Mouse (Mus musculus): Measurements from ENCODE around the gene Olfr248. TPM values are rescaled to one million over a fixed set of nuclear protein-coding genes. Genes with fewer than 3 reads are reported as not detected.
"Not testable (repeated sequence)": the region's sequence is repeated elsewhere in the genome, so short reads cannot be mapped to it uniquely, and the experiment has no call there.

The Olfr248 gene
- polyA plus RNA-seq (2016; fragmentation: Nextera tagmentation; extraction: Ambion mirVana) = not detected in 2 replicates

DNA sequence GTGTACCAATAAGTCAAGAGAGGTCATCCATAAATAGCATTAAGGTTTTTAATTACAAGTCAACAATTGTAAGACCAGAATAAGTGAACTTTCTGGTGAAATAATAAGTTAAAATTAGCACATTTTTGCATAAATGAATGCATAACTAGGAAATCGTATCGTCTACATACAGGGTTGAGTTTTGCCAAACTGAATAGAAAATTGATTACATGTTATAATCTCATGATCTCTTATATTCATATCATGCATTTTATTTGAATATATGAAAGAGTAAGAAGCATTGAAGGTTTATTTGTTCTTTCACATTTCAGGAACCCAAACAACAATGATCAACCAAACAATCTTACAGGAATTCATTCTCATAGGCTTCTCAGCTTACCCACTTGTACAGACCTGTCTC lies at the start of gene Olfr248:
TSS of gene Olfr248 (plus strand) at position 301 of the 400 bp plus-strand sequence.
- Histone ChIP-seq H3K27me3 (replicated peaks) (no peaks in the 10 kb centered on the region), H3K27ac (no peak within 1 kb of the TSS), H3K9me3 (replicated peaks) (no peaks in the 10 kb centered on the region), H3K4me3 (no peak within 1 kb of the TSS), H3K9ac (no peak within 1 kb of the TSS), H3K36me3 (no peaks in the 10 kb centered on the region), H3K4me1 (no peaks in the 10 kb centered on the region), H3K4me2 (no peak within 1 kb of the TSS)
- ATAC-seq = no peak
- 72% methylated on average over 2 of the region's 2 CpGs for WGBS (ENCODE audit: insufficient replicate concordance)

DNA sequence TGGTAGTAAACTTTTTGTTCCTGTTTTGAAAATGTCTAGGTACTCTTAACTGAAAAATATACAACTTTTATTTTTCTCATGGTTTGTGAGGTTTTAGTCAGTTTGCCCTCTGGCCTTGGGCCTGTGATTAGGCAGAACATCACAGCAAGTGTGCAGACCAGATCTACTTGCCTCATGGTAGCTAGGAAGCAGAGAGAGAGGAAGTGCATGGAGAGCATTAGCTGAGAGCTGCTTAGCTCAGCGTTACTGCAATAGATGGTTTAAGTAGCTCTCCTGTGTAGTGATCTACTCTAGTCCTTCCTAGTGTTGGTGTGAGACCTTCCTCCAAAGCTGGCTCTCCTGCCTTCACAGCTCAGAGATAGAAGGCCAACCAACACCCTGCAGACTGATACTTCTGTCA lies 37.2 kb upstream of the Olfr248 start:
- not testable (repeated sequence) for H3K4me1 ChIP-seq; H3K36me3 ChIP-seq; H3K27ac ChIP-seq; H3K27me3 ChIP-seq (replicated peaks); ATAC-seq; H3K9ac ChIP-seq; H3K4me3 ChIP-seq; H3K4me2 ChIP-seq; H3K9me3 ChIP-seq (replicated peaks)
- 29% methylated on average over 1 of the region's 1 CpGs for WGBS (ENCODE audit: insufficient replicate concordance)

DNA sequence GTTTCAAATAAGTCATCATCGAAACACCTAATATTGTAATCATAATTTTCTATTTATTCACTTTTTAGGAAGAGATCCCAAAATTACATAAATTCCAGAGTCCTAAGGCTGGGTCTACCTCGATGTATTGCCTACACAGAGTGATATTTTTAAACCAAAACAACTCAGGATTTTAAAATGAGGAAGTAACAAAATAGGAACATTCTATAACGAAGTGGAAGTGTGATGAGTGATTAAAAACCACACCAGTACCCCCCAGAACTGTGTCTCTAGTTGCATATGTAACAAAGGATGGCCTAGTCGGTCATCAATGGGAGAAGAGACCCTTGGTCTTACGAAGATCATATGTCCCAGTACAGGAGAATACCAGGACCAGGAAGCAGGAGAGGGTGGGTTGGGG lies 36.2 kb upstream of the Olfr248 start:
- Histone ChIP-seq H3K36me3 (no peaks in the 10 kb centered on the region), H3K27ac (no peak overlapping the region), H3K4me1 (no peaks in the 10 kb centered on the region), H3K27me3 (replicated peaks) (no peaks in the 10 kb centered on the region), H3K4me3 (no peak overlapping the region), H3K9ac (no peak overlapping the region), H3K4me2 (no peak overlapping the region), H3K9me3 (replicated peaks) (no peaks in the 10 kb centered on the region)
- ATAC-seq = no peak
- whole genome bisulfite sequencing (ENCODE audit: insufficient replicate concordance) = 28% methylated on average over 5 of the region's 5 CpGs

DNA sequence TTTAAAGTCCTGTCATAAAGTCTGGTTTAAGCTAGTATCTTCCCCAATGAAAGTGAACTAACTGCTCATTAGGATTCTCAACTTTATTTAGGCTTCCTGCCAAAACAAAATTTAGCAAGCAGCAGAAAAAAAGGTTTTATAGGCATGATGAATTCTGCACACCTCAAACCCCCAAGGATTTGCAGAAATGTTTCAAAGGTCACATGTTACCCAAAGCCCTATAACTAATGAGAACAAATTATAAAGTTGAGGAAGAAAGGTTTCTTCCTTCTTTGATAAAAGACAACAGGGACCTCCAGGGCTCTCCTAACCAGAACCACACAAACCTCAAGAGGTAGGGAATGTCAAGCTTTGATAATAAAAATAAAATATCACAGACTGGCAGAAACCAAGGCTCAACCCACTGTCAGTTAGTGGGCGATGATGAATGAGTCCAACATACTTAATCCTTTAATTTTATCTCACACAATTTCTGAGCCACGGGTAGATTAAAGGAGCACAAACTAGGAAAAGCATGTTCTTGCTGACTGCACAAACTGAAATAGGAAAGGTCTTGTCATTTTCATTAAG lies 25.9 kb upstream of the Olfr248 start, which contains the start of gene Olfr417:
TSS of gene Olfr417 (plus strand) at position 241 of the 570 bp plus-strand sequence.
- H3K36me3 ChIP-seq = no peaks in the 10 kb centered on the region
- 25% methylated on average over 2 of the region's 2 CpGs for WGBS (ENCODE audit: insufficient replicate concordance)
- ATAC-seq = no peak
- H3K27ac ChIP-seq = no peak within 1 kb of the TSS
- no peak within 1 kb of the TSS for H3K9ac ChIP-seq
- no peaks in the 10 kb centered on the region for H3K9me3 ChIP-seq (replicated peaks)
- H3K4me1 ChIP-seq = no peaks in the 10 kb centered on the region
- no peak within 1 kb of the TSS for H3K4me2 ChIP-seq
- no peak within 1 kb of the TSS for H3K4me3 ChIP-seq
- H3K27me3 ChIP-seq (replicated peaks) = no peaks in the 10 kb centered on the region

DNA sequence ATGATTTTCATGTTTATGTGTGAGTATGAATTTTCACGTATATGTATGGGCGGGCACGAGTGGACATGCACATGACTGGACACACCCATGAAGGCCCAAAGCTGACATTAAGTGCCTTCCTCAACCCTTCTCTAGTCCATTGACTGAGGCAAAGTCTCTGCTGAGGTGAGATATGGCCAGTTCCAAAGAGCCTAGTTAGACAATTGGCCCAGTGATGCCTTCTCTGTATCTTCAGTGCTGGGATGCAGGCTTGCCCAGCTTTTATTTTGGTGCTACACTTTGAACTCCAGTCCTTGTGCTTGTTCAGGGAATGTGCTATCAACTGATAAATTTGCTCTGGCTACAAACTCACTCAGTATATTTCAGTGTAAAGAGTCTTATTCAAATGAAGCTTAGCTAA lies 17.0 kb upstream of the Olfr248 start:
- Histone ChIP-seq H3K4me2 (no peak overlapping the region), H3K27ac (no peak overlapping the region), H3K4me1 (no peaks in the 10 kb centered on the region), H3K9me3 (replicated peaks) (no peaks in the 10 kb centered on the region), H3K36me3 (no peaks in the 10 kb centered on the region), H3K9ac (no peak overlapping the region), H3K27me3 (replicated peaks) (no peaks in the 10 kb centered on the region), H3K4me3 (no peak overlapping the region)
- no peak for ATAC-seq
- WGBS (ENCODE audit: insufficient replicate concordance) = 70% methylated on average over 3 of the region's 3 CpGs

DNA sequence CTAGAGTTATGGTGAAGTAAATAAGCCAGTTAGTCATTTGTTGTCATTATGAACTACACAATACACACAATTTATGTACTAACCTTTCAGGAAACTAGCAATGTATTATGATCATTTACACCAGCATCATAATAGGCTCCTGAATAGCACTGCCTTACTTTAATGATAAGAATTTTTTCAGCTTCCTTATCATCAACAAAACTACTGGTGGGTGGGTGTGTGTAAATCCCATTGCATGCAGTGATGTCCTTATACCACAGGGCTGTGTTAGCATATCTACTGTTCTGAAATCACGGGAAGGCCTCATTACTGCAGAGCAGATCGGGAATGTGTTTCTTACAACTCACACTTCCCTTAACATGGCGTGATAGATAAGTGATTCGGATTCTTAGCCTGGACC lies 32.1 kb downstream of the Olfr248 start:
- H3K9ac ChIP-seq = no peak overlapping the region
- no peaks in the 10 kb centered on the region for H3K9me3 ChIP-seq (replicated peaks)
- WGBS (ENCODE audit: insufficient replicate concordance) = 50% methylated on average over 4 of the region's 4 CpGs
- H3K36me3 ChIP-seq = no peaks in the 10 kb centered on the region
- H3K27me3 ChIP-seq (replicated peaks) = no peaks in the 10 kb centered on the region
- H3K27ac ChIP-seq = no peak overlapping the region
- no peak overlapping the region for H3K4me3 ChIP-seq
- H3K4me1 ChIP-seq = peaks cover 23% of the 10 kb centered on the region
- peak; percentile 54 for ATAC-seq
- H3K4me2 ChIP-seq = no peak overlapping the region

DNA sequence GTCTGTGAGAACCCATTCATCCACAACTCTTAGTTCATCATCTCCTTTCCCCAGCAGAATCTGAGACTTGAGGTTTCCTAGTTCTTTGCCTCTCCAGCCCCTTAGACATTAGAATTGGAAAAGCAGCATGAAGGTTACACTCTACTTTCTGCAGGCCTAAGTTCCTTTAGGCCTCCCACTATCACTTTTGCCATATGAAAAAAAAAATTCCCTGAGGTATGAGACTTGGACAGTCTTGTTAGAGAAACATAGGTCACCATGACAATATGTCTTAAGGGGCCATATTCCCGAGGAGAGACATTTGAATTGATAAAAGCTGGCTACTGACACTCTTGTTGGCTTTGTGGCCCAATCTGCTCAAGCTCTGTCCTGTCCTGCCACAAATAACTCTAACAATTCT lies 32.9 kb downstream of the Olfr248 start, which contains the start of gene Olfr414:
TSS of gene Olfr414 (plus strand) at position 301 of the 400 bp plus-strand sequence.
- H3K4me1 ChIP-seq = peaks cover 28% of the 10 kb centered on the region

DNA sequence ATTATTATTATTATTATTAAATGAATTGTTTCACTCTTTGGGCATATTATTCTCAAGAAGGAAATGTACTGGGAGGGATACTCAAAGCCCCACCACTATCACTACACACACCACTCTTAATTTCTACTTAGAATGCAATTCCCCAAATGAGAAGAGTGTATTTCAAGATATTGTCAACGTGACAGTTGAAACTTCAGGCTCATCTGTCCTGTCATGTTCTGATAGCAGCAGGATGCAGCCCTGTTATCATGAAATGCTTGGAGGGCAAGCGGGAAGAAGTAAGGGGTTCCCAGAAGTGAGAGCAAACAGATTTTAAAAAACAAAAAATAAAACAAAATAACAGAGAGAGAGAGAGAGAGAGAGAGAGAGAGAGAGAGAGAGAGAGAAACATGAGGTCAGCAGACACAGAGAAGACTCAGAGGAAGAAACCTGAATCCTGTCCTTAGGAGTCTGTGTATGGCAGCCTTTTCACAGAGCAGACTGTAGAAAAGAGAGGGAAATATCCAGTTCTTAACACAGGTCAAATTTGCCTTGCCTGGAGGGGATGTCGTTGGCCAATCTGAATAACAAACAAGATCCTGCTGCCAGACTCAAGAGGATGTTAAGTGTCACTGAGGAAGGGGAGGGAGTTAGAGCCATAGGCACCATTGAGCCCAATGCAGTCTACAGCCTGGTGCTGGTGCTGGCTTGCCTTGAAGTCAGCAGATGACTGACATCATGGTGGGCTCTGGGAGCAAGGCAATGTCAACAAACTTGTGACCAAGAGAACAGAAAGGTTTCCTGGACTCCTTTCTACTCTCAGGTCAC lies 35.5 kb downstream of the Olfr248 start:
- ATAC-seq = peak; percentile 82
- Histone ChIP-seq H3K9ac (no peak overlapping the region), H3K27me3 (replicated peaks) (no peaks in the 10 kb centered on the region), H3K9me3 (replicated peaks) (no peaks in the 10 kb centered on the region), H3K4me2 (no peak overlapping the region), H3K4me1 (peaks cover 32% of the 10 kb centered on the region), H3K4me3 (no peak overlapping the region), H3K27ac (0 out of 2 replicates have a peak overlapping the region, but pooled peaks have one; percentile 60), H3K36me3 (no peaks in the 10 kb centered on the region)
- WGBS (ENCODE audit: insufficient replicate concordance) = 21% methylated on average over 3 of the region's 3 CpGs

More for the DNA sequence above, 32.9 kb downstream of the Olfr248 start, which contains the start of gene Olfr414:
- Histone ChIP-seq H3K27ac (no peak within 1 kb of the TSS), H3K27me3 (replicated peaks) (no peaks in the 10 kb centered on the region), H3K36me3 (no peaks in the 10 kb centered on the region), H3K4me3 (no peak within 1 kb of the TSS), H3K4me2 (no peak within 1 kb of the TSS), H3K9ac (no peak within 1 kb of the TSS), H3K9me3 (replicated peaks) (no peaks in the 10 kb centered on the region)
- whole genome bisulfite sequencing (ENCODE audit: insufficient replicate concordance) = 42% methylated on average over 1 of the region's 1 CpGs
- no peak for ATAC-seq

DNA sequence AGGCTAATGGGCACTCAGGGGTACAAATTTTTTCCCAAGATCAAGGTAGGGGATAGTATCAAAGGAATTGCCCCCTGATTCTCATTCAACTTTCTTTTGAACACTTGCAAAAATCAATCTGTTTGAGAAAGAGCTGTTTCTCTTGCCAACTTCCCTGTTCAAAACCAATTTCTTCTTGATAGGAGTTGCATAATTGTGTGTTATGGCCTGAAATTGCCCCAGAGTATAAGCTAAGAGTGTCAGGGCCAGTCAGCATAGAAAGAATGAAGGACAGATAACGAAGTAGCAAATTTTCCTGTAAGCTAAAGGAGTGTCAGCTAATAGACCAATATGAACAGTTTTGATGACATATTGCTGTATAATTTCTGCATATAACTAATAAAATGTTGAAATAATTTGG lies 36.6 kb downstream of the Olfr248 start:
- Histone ChIP-seq H3K27ac (no peak overlapping the region), H3K9ac (no peak overlapping the region), H3K4me3 (no peak overlapping the region), H3K9me3 (replicated peaks) (no peaks in the 10 kb centered on the region), H3K36me3 (no peaks in the 10 kb centered on the region), H3K4me2 (no peak overlapping the region), H3K27me3 (replicated peaks) (no peaks in the 10 kb centered on the region), H3K4me1 (peaks cover 32% of the 10 kb centered on the region)
- no peak for ATAC-seq
- WGBS (ENCODE audit: insufficient replicate concordance) = 58% methylated on average over 1 of the region's 1 CpGs

DNA sequence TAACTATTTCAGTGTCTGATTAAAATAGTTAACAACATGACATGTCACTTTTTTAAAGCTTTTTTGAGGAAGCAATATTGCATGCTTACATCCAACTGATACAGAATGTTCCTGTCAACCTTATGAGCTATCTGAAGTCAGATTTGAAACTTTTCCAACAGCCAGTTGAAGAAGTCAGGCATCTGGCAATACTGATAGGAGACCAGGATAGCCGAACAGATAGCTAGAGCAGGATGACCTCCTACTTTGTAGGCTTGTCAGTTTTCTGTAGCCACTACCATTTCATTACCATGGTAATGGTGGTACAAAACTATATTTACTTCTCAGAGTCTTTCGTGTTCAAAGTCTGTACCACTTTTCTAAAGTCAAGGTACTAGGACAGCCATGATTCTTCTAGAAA lies 37.6 kb downstream of the Olfr248 start:
- no peak overlapping the region for H3K9ac ChIP-seq
- no peak overlapping the region for H3K4me2 ChIP-seq
- peaks cover 27% of the 10 kb centered on the region for H3K4me1 ChIP-seq
- no peaks in the 10 kb centered on the region for H3K27me3 ChIP-seq (replicated peaks)
- no peaks in the 10 kb centered on the region for H3K9me3 ChIP-seq (replicated peaks)
- WGBS (ENCODE audit: insufficient replicate concordance) = 42% methylated on average over 2 of the region's 2 CpGs
- H3K4me3 ChIP-seq = no peak overlapping the region
- H3K27ac ChIP-seq = no peak overlapping the region
- H3K36me3 ChIP-seq = no peaks in the 10 kb centered on the region
- ATAC-seq = peak; percentile 66

DNA sequence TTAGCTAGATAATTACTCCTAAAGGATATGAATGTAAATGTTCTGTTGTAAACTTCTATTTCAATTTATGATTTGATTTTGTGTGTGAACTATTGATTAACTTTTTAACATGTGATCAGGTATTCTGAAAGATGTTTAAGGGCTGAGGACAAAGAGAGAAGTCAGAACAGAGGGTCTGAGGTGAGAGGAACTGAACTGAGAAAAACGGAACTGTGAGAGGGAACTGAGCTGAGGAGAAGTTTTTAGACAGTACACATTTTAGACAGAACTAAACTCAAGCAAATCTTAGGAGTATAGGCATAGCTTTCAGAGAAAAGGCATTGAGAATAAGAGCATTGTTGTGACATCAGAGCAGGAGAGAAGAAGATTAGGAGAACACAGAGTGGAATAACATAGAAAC lies 43.3 kb downstream of the Olfr248 start:
- Histone ChIP-seq H3K4me3 (no peak overlapping the region), H3K27ac (no peak overlapping the region), H3K27me3 (replicated peaks) (no peaks in the 10 kb centered on the region), H3K4me2 (no peak overlapping the region), H3K9ac (no peak overlapping the region), H3K9me3 (replicated peaks) (no peaks in the 10 kb centered on the region), H3K4me1 (peaks cover under 1% of the 10 kb centered on the region; the same call in 1 of the 2 replicates), H3K36me3 (no peaks in the 10 kb centered on the region)
- ATAC-seq = no peak
- 17% methylated on average over 1 of the region's 1 CpGs for WGBS (ENCODE audit: insufficient replicate concordance)
